Mouse (Mus musculus): ENCODE data around the gene Rgl1.

DNA sequence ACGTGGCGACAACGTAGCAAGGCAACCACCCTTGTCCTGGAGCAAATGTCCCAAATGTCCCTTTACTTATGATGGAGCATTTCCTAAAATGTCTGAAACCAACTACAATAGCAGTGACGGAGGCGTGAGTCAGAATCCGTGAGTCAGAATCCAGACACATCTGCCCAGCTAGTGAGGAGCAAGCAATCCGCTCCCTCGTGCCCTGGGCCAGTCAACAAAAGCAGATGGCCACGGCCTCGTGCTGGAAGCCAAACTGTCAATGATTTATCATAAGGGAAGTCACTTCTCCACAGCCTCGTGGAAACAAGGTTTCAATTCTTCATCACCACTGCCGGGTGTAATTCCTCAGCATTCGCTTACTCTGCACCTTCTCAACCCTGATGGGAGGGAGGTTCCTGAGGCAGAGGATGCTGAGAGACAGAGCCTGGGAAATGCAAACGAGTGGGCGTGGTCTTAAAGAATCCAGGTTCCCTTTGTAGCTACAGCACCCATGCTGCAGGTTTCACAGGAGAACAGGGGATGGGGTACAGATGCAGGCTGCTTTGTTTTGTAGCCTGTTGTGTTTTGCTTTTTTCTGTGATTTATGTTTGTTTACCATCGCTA lies 229.6 kb downstream of the Rgl1 start:
- TF ChIP-seq EP300 (IDR thresholded peaks at IDR 0.05; ENCODE audit: low read depth): no peak
- TF ChIP-seq CTCF (IDR thresholded peaks at IDR 0.05; ENCODE audit: low read depth): no peak
